Mouse (Mus musculus) kidney, adult 8-10 months (tissue): ENCODE results near the gene Uhrf1.
A peak's percentile ranks its signal among the peaks of the same experiment; 100 is the strongest.

Experiments
- DNase-seq, 2 experiments: peaks; one replicate each; pipeline ENCODE4 v3.0.0; 2022

The Uhrf1 gene

DNA sequence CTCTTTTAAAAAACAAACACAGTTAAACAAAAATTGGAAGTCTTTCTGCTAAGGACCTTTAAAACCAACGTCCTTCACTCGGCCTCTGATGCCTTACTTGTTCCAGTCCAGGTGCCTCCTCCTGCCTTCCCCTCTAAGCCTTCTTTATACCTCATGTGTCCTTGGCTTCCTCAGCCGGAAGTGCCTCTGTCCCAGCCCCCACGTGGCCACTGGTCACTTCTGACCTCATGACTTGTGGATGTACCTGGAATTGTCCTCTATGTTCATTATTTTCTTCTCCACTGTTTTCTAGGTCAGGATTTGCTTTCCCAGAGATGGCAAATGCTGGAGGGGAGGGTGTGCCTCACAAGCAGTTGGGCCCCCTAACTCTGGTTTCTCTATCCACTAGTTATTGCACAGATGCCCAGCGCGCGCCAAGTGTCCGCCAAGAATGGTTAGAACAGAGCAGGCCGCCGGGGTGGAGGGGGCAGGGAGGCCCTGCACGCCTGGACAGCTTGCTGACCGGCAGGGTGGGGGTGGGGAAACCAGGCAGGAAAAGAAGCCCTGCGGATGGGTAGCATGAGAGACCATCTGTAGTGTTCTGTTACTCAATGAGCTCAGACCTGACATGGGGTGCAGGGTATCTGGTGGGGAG is 641 bp upstream of the Uhrf1 start:
- DNase-seq, result peak in 1 of 2 experiments; percentile 35

- peak; percentile 92 to 95 for DNase-seq
These were observed 896 bp downstream of the Uhrf1 start for GRCm38 (mm10) chr17:56303847-56304586.

GRCm38 (mm10) chr17:56304718-56305117 is 1.6 kb downstream of the Uhrf1 start:
- no peak for DNase-seq

- no peak for DNase-seq
These were observed 2.0 kb downstream of the Uhrf1 start for GRCm38 (mm10) chr17:56305156-56305555.

GRCm38 (mm10) chr17:56305826-56306225 is 2.7 kb downstream of the Uhrf1 start:
- peak in 1 of 2 experiments; percentile 59 for DNase-seq

GRCm38 (mm10) chr17:56308088-56308487 is 5.0 kb downstream of the Uhrf1 start:
- peak; percentile 63 to 73 for DNase-seq

- no peak for DNase-seq
These were observed 6.2 kb downstream of the Uhrf1 start for GRCm38 (mm10) chr17:56309191-56309945.

- DNase-seq, result no peak
These were observed 21.3 kb downstream of the Uhrf1 start for GRCm38 (mm10) chr17:56324419-56324818.

DNA sequence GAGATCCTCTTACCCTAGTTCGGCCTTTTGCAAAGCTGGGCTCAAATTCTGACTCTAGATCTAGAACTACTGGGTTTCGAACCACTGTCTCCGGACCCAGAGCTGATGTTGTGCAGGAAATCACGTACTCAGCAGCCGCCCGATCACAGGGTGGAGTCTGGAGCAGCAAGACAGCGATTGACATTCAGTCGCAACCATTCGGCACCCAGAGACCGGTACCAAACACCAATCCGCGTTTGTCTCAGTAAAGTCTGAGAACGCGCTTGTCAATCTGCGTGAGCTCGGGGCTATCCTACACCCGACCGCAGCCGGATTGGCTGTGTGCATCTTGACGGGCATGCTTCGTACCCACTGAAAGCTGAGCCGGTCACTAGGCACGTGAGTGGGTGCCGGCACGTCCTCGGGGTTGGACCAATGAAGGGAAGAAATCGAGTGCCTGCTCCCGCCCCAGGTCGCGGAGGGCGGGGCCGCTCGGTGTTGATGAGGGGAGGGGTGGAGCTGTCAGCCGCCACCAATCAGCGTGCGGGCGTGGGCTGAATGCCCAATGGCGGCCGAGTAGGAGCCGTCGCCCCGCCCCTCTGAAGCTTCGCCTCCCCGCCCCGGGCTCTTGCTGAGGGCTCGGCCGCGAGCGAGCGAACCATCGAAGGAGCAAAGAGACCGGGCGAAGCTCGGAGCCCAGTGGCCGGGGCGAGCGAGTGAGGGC is 22.5 kb downstream of the Uhrf1 start, which contains the start of gene Kdm4b:
Gene Kdm4b, plus strand, starts transcription at position 613 of the 703 bp plus-strand sequence.
- peak; percentile 99 to 100 for DNase-seq

DNA sequence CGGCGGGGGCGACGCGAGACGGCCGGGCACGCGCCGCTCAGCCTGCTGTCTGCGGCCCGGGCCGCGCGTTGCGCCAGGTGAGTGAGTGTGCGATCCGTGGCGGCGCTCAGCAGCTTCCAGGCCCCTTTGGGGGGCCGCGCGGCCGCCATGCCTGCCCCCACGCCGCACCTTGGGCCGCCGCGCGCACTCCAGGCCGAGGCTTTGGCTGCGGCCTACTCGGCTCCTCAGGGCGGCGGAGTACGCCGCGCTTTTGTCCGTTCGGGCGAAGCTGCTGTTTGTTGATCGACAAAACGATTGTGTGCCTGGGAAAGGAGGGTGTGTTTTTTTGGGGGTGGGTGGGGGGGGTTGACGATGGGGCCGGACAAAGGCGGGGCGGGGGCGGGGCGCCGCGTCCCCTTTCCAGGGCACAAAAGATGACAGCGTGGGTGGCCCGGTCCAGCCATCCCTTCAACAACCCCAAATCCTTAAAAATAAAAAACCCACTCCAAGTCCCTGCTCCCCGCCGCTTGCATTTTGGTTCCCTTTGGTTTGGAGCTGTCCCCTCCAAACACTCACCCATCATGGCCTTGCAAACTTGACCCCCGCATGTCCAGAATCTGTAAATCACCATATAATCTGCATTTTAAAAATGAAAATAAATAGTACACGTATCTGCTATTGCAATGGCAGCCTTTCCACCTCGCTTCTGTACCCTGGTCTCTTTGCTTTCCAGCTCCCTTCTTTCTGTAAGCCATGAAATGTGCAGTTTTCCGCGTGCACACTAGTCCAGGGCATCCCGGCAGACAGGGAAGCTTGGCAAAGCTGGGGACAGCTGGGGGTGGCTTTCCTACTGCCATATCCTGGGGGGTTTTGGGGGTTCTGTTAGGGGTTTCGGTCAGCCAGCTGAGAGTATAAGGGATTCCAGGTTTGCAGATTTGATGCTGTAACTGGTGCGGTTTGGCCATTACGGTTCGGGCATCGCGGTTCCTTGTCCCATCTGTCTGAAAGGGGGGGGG is 23.3 kb downstream of the Uhrf1 start:
- DNase-seq, result no peak

DNA sequence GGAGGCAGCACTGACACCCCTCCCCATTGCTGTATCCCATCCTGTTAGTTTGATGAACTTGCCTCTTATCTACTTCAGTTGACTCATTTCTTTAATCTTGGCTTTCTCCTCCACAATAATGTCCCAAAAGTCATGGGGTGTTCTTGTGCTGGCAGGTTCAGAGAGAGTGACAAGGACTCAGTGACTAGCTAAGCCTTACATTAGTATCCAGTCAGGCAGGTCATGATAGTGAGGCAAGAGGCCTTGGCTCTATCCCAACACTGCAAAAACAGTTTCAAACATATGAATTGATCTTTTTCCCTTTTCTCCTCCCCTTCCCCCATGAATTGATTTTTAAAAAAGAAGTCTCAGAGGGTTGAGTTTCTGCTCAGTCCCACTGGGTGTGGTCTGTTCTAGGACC is 26.1 kb downstream of the Uhrf1 start:
- DNase-seq, result no peak

DNA sequence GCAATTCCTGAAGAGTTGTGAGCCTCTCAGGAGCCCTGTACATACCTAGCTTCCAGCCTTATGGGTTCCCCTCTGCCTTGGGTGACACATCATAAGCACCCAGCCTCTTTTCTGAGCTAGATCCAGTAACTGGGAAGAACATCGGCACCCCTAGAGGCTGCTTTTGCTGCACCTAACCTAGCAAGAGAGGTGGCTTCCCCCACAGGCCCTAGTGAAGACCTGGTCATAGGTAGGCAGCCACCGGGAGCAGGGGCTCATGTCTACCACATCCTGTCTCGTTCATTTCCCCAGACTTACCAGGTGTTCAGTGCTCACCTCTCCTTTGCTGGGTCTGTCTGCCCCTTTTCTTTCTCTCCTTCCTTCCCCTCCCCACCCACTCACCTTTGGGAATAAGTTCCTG is 27.2 kb downstream of the Uhrf1 start:
- DNase-seq, result no peak

- no peak for DNase-seq
These were observed 28.1 kb downstream of the Uhrf1 start for GRCm38 (mm10) chr17:56331256-56331655.

DNA sequence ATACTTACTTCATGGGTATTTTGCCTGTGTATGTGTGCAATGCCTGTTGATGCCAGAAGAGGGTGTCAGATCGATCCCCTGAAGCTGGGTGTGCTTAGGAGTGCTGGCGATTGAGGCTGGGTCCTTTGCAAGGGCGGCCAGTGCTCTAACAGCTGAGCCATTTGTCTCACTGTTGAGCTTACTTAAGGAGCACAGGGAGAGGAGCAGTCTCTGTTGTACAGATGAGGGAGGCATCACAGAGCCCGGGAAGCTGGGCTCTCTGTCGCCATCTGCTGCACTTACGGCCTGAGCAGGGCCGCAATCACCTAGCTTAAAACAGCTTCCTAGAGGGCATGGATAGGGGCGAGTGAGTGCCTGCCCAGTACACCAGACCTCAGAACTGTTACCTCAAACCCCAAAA is 29.9 kb downstream of the Uhrf1 start:
- DNase-seq, result no peak

- peak; percentile 69 to 76 for DNase-seq
These were observed 34.1 kb downstream of the Uhrf1 start for GRCm38 (mm10) chr17:56337190-56337589.

DNA sequence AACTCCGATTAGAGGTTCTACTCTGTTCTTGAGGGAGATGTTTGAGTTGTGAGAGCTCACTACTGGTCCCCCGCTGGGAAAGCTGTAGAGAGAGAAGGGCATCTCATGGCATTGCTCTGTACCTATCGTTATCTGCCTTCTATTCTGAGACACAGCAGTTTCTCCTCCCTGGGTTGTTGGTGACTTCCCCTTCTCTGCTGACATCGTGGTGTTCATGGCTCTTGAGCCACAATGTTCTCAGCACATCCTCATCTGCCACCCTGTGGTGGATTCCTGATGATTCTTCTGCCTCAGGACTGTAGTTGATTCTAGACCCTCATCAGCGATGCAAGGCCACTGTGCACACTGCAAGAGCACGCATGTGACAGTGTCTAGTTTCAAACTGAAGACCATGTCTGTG is 34.7 kb downstream of the Uhrf1 start:
- DNase-seq, result no peak

DNA sequence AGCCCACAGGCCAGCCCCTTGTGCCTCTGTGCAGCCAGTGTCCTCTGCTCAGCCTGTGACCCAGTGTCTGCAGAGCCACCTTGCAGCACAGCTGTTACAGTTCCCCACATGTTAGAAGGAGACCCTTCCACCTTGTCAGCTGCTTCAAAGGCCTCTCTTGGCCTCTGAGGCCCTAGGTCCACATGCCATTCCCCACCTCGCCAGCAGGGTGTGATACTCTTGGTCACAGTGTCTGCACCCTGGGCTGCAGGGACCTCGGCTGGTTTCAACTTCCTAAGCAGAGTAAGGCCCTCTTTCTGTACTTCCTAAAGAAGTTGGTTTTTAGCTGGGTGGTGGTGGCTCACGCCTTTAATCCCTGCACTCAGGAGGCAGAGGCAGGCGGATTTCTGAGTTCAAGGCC is 35.8 kb downstream of the Uhrf1 start:
- DNase-seq, result peak in 1 of 2 experiments; percentile 50

- no peak for DNase-seq
These were observed 37.6 kb downstream of the Uhrf1 start for GRCm38 (mm10) chr17:56340717-56341116.

- no peak for DNase-seq
These were observed 40.3 kb downstream of the Uhrf1 start for GRCm38 (mm10) chr17:56343466-56343865.

GRCm38 (mm10) chr17:56345364-56345763 is 42.2 kb downstream of the Uhrf1 start:
- no peak for DNase-seq

GRCm38 (mm10) chr17:56348128-56348527 is 45.0 kb downstream of the Uhrf1 start:
- DNase-seq, result no peak

DNA sequence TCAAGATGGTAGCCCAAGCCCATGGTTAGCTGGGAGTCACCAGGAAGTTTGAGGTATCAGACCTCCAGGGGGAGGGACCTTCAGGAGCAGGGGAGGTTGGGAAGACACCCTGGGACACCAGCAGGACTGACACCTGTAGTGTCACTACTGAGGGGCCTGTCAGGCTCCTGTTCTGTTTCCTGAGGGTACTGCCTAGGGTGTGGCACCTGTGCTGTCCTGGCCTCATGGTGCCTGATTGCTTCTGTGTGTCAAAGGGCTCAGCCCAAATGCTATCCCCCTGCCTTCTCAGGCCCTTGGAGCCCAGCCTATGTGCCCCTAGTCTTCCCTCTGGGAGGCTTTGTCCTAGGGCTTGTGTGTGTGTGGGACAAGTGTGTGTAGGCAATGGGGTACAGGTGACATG is 45.5 kb downstream of the Uhrf1 start:
- no peak for DNase-seq
